Mouse (Mus musculus) CH12.LX (cell line): ENCODE measurements around the gene Rapgef4. TPM values are rescaled to one million over a fixed set of nuclear protein-coding genes. Genes with fewer than 3 reads are reported as not detected.
A peak's percentile ranks its signal among the peaks of the same experiment; 100 is the strongest.

Experiments used
- DNase-seq: peaks from one replicate; pipeline ENCODE4 v3.0.0-alpha.2; 2013; ENCODE audit errors: extremely low read depth
- H3K27ac ChIP-seq: 2 replicates; pipeline ENCODE4 v1.5.1; 2012; ENCODE audit warnings: low read depth, mild to moderate bottlenecking, control low read depth, moderate library complexity; ENCODE audit not compliant: insufficient read depth
- H3K27me3 ChIP-seq: replicated peaks from 2 replicates; pipeline ENCODE3; 2012; ENCODE audit warnings: inconsistent platforms
- H3K36me3 ChIP-seq, 2 experiments: replicated peaks in 1 of 2; 2 replicates each; pipeline versions ENCODE3 to v1.6.1; 2012; ENCODE audit warnings: inconsistent platforms in 1 of 2, low read length in 1 of 2, mild to moderate bottlenecking in 1 of 2, mixed read lengths in 1 of 2, moderate library complexity in 1 of 2; ENCODE audit not compliant: control insufficient read depth in 1 of 2, insufficient read depth in 1 of 2
- H3K4me1 ChIP-seq, 2 experiments: 2 replicates each; pipeline ENCODE4 v1.6.1; 2012; ENCODE audit warnings: inconsistent platforms in 1 of 2, moderate library complexity in 1 of 2; ENCODE audit not compliant: insufficient read depth in 2 of 2, control insufficient read depth in 1 of 2
- H3K4me2 ChIP-seq: 2 replicates; pipeline ENCODE4 v1.6.1; 2012; ENCODE audit warnings: low read depth, mild to moderate bottlenecking, control low read depth; ENCODE audit not compliant: poor library complexity, insufficient read depth, severe bottlenecking
- H3K4me3 ChIP-seq, 3 experiments: fragments of 150-350 bp in 1 of 3; sonication (generic) in 1 of 3; replicated peaks in 1 of 3; 2 replicates each; pipeline versions ENCODE3 to v1.5.1; 2011 to 2012; ENCODE audit warnings: low read depth in 2 of 3, low read length in 2 of 3, mild to moderate bottlenecking in 2 of 3, moderate library complexity in 2 of 3, control low read depth in 1 of 3, improper control_type of control experiment in 1 of 3, inconsistent platforms in 1 of 3, mixed read lengths in 1 of 3; ENCODE audit not compliant: poor library complexity in 1 of 3
- H3K79me2 ChIP-seq: replicated peaks from 2 replicates; pipeline ENCODE4 v1.6.1; 2012; ENCODE audit warnings: mild to moderate bottlenecking, moderate library complexity; ENCODE audit not compliant: control insufficient read depth, poor library complexity, insufficient read depth, severe bottlenecking; ENCODE audit errors: extremely low read depth
- H3K9ac ChIP-seq: 2 replicates; pipeline ENCODE4 v1.6.1; 2012; ENCODE audit warnings: low read depth, mild to moderate bottlenecking, control low read depth, moderate library complexity; ENCODE audit not compliant: insufficient read depth
- H3K9me3 ChIP-seq: replicated peaks from 2 replicates; pipeline ENCODE3; 2012; ENCODE audit warnings: low read length, inconsistent platforms, mixed read lengths
- BHLHE40 ChIP-seq: IDR thresholded peaks from 2 replicates; pipeline ENCODE4 v1.6.1; 2011; ENCODE audit warnings: mild to moderate bottlenecking, low read depth, low read length, improper control_type of control experiment
- ELF1 ChIP-seq: IDR thresholded peaks from 2 replicates; pipeline ENCODE4 v1.6.1; 2014; ENCODE audit warnings: low read depth, mild to moderate bottlenecking, inconsistent platforms, low read length, improper control_type of control experiment
- ETS1 ChIP-seq: conservative IDR thresholded peaks from 2 replicates; pipeline ENCODE4 v1.6.1; 2012; ENCODE audit warnings: low read depth, mild to moderate bottlenecking, inconsistent platforms, low read length, improper control_type of control experiment, moderate library complexity
- HCFC1 ChIP-seq: IDR thresholded peaks from 2 replicates; pipeline ENCODE4 v1.6.1; 2012; ENCODE audit warnings: low read depth, mild to moderate bottlenecking, inconsistent platforms, low read length, improper control_type of control experiment
- IRF4 ChIP-seq: IDR thresholded peaks from 2 replicates; pipeline ENCODE4 v1.6.1; 2014; ENCODE audit warnings: low read depth, mild to moderate bottlenecking, inconsistent platforms, low read length, improper control_type of control experiment
- JUN ChIP-seq: IDR thresholded peaks from 2 replicates; pipeline ENCODE4 v1.6.1; 2011; ENCODE audit warnings: low read depth, mild to moderate bottlenecking, low read length, improper control_type of control experiment, moderate library complexity; ENCODE audit not compliant: insufficient read depth
- MAX ChIP-seq: IDR thresholded peaks from 2 replicates; pipeline ENCODE4 v1.6.1; 2011; ENCODE audit warnings: low read length, improper control_type of control experiment
- MYC ChIP-seq: IDR thresholded peaks from 2 replicates; pipeline ENCODE4 v1.6.1; 2011; ENCODE audit warnings: low read depth, mild to moderate bottlenecking, improper control_type of control experiment, low read length
- NELFE ChIP-seq: IDR thresholded peaks from 2 replicates; pipeline ENCODE4 v1.6.1; 2011; ENCODE audit warnings: low read depth, low read length, improper control_type of control experiment
- NRF1 ChIP-seq: IDR thresholded peaks from 2 replicates; pipeline ENCODE4 v1.6.1; 2014; ENCODE audit warnings: low read depth, mild to moderate bottlenecking, inconsistent platforms, low read length, improper control_type of control experiment, moderate library complexity
- PAX5 ChIP-seq: IDR thresholded peaks from 2 replicates; pipeline ENCODE4 v1.6.1; 2012; ENCODE audit warnings: low read length, inconsistent platforms, mixed read lengths
- POLR2A ChIP-seq: IDR thresholded peaks from 2 replicates; pipeline ENCODE4 v1.6.1; 2011; ENCODE audit warnings: low read depth, mild to moderate bottlenecking, improper control_type of control experiment, low read length
- SIN3A ChIP-seq: IDR thresholded peaks from 2 replicates; pipeline ENCODE4 v1.6.1; 2012; ENCODE audit warnings: low read length, improper control_type of control experiment, inconsistent platforms
- SMC3 ChIP-seq: IDR thresholded peaks from 2 replicates; pipeline ENCODE4 v1.6.1; 2011; ENCODE audit warnings: low read depth, low read length, improper control_type of control experiment
- TCF12 ChIP-seq: IDR thresholded peaks from 2 replicates; pipeline ENCODE4 v1.6.1; 2014; ENCODE audit warnings: low read depth, mild to moderate bottlenecking, inconsistent platforms, low read length, improper control_type of control experiment
- UBTF ChIP-seq: IDR thresholded peaks from 2 replicates; pipeline ENCODE4 v1.6.1; 2012; ENCODE audit warnings: low read depth, mild to moderate bottlenecking, inconsistent platforms, low read length, improper control_type of control experiment, moderate library complexity
- ZC3H11A ChIP-seq: IDR thresholded peaks from 2 replicates; pipeline ENCODE4 v1.6.1; 2012; ENCODE audit warnings: low read depth, mild to moderate bottlenecking, inconsistent platforms, low read length, improper control_type of control experiment
- ZKSCAN1 ChIP-seq: IDR thresholded peaks from 2 replicates; pipeline ENCODE4 v1.6.1; 2012; ENCODE audit warnings: low read depth, inconsistent platforms, low read length, improper control_type of control experiment, borderline replicate concordance
- ZMIZ1 ChIP-seq: IDR thresholded peaks from 2 replicates; pipeline ENCODE4 v1.6.1; 2012; ENCODE audit warnings: low read depth, mild to moderate bottlenecking, inconsistent platforms, low read length, improper control_type of control experiment
- dilution Hi-C: fragments of 300-500 bp; cut with MboI; formaldehyde crosslinking; loops from 2 replicates; pipeline ENCODE4 v1.14.3; 2020; ENCODE audit warnings: low sequenced_read_pairs; ENCODE audit not compliant: extremely low pct_unique_long_range_greater_than_20kb, extremely low pct_ligation_motif_present
- in situ Hi-C: fragments of 300-500 bp; cut with MboI; formaldehyde crosslinking; loops from 3 replicates; pipeline ENCODE4 v1.14.3; 2019; ENCODE audit warnings: low sequenced_read_pairs, low pct_ligation_motif_present, low pct_unique_long_range_greater_than_20kb, mixed read lengths
- polyA plus RNA-seq: library from polyadenylated mRNA; unstranded; fragments of >175 nt; gene quantifications from 2 replicates; pipeline ENCODE4 v1.2.1, GENCODE M21; 2012; ENCODE audit warnings: low read depth; ENCODE audit not compliant: insufficient read length
- total RNA-seq, 2 experiments: library from RNA; depleted of rRNA; stranded (reverse); fragments of 300-350 nt in 1 of 2; fragments of >200 nt in 1 of 2; gene quantifications; 2 replicates each; pipeline ENCODE4 v1.2.3; 2012 to 2014

The Rapgef4 gene
- total and polyA plus RNA-seq, 3 experiments: 0.12 to 0.13 TPM; not detected in 1

GRCm38 (mm10) chr2:71937649-71938308 is 43.3 kb upstream of the Rapgef4 start:
- Histone ChIP-seq H3K79me2 (no peaks in the 10 kb centered on the region), H3K9me3 (peaks cover 2% of the 10 kb centered on the region), H3K27ac (no peak overlapping the region), H3K4me3 (no peak overlapping the region), H3K36me3 (no peaks in the 10 kb centered on the region), H3K9ac (no peak overlapping the region), H3K4me1 (peaks cover 0 to 7% of the 10 kb centered on the region in 2 experiments; a peak in 1 of 4 replicates), H3K4me2 (no peak overlapping the region), H3K27me3 (no peaks in the 10 kb centered on the region)
- dilution Hi-C loops (no loop called here), in situ Hi-C loops (no loop called here)
- DNase-seq: no peak
- TF ChIP-seq NRF1: no peak
- no peak for TF ChIP-seq JUN
- TF ChIP-seq BHLHE40: no peak
- TF ChIP-seq NELFE: no peak
- TF ChIP-seq MAX: no peak
- no peak for TF ChIP-seq MYC
- TF ChIP-seq ETS1: no peak
- no peak for TF ChIP-seq UBTF
- no peak for TF ChIP-seq HCFC1
- TF ChIP-seq TCF12: no peak
- TF ChIP-seq SMC3: no peak
- TF ChIP-seq ELF1: no peak
- TF ChIP-seq SIN3A: no peak
- TF ChIP-seq ZC3H11A: no peak

- Histone ChIP-seq H3K27me3 (no peaks in the 10 kb centered on the region), H3K9ac (no peak overlapping the region), H3K36me3 (no peaks in the 10 kb centered on the region), H3K4me2 (no peak overlapping the region), H3K27ac (no peak overlapping the region), H3K4me3 (no peak overlapping the region), H3K79me2 (no peaks in the 10 kb centered on the region), H3K9me3 (peaks cover 2% of the 10 kb centered on the region), H3K4me1 (peaks cover 0 to 7% of the 10 kb centered on the region in 2 experiments; a peak in 1 of 4 replicates)
- DNase-seq: no peak
- in situ Hi-C loops (no loop called here), dilution Hi-C loops (no loop called here)
- no peak for TF ChIP-seq SMC3
- no peak for TF ChIP-seq POLR2A
- TF ChIP-seq ZMIZ1: no peak
- no peak for TF ChIP-seq PAX5
- no peak for TF ChIP-seq UBTF
- TF ChIP-seq ZC3H11A: no peak
- peak; percentile 15; the same call in 1 of the 2 replicates for TF ChIP-seq BHLHE40
- TF ChIP-seq IRF4: peak; percentile 14; the same call in 1 of the 2 replicates
- TF ChIP-seq ZKSCAN1: no peak
These were observed 42.2 kb upstream of the Rapgef4 start for GRCm38 (mm10) chr2:71938716-71939393.
